Mouse (Mus musculus) gastrocnemius, adult 2 months (tissue): ENCODE measurements at regions not wholly inside any gene's neighbourhood (a gene's known extent, or its start where the extent isn't known, plus 50 kb on each side); places are given as distances from the start of the nearest gene placed in this dataset.

Experiments used
- DNase-seq: peaks from one replicate; pipeline ENCODE4 v3.0.0; 2022
- H3K27ac ChIP-seq: fragments of 200-600 bp; 2 replicates; pipeline ENCODE4 v1.8.1; 2022; ENCODE audit warnings: mild to moderate bottlenecking
- H3K4me3 ChIP-seq: fragments of 200-600 bp; 2 replicates; pipeline ENCODE4 v1.8.1; 2022; ENCODE audit warnings: mild to moderate bottlenecking, moderate library complexity
- CTCF ChIP-seq: fragments of 200-600 bp; IDR thresholded peaks from 2 replicates; pipeline ENCODE4 v1.8.1; 2022; ENCODE audit warnings: antibody characterized with exemption, mild to moderate bottlenecking, moderate library complexity
- intact Hi-C: fragments of 180-260 bp; cut with DNase I; formaldehyde crosslinking; loops from one replicate; pipeline ENCODE4 v1.15.1; 2025

GRCm38 (mm10) chr14:58637405-58638336, 505.0 kb downstream of the 1700129C05Rik start:
- Histone ChIP-seq H3K4me3 (no peak overlapping the region), H3K27ac (no peak overlapping the region)
- intact Hi-C loops = no loop called here
- DNase-seq = no peak
- no peak for TF ChIP-seq CTCF

- DNase-seq = no peak
- TF ChIP-seq CTCF = no peak
- Histone ChIP-seq H3K27ac (no peak overlapping the region), H3K4me3 (no peak overlapping the region)
- intact Hi-C loops = loop anchor here (2.0 kb wide), 1 partner anchor 18 kb away; no protein-coding TSS in a partner anchor
Observed at GRCm38 (mm10) chr14:58631221-58631620, 511.5 kb downstream of the 1700129C05Rik start.

DNA sequence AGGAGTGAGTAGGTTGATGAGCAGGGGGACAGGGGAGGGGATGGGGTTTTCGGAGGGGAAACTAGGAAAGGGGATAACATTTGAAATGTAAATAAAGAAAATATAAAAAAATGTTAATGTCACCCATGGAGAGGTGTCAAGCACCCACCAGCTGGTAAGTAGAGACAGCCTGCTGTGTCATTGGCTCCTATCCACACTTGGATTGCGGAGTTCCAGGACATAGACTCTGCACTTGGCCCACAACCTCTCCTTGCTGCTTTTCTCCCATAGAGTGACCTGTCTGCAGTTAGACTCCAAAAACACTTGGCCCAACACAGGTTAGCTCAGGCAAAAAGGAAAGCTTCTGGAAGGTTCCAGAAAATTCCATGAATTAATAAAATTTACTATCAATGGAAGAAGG, 514.4 kb downstream of the 1700129C05Rik start:
- Histone ChIP-seq H3K4me3 (no peak overlapping the region), H3K27ac (no peak overlapping the region)
- TF ChIP-seq CTCF = no peak
- no peak for DNase-seq
- intact Hi-C loops = no loop called here

DNA sequence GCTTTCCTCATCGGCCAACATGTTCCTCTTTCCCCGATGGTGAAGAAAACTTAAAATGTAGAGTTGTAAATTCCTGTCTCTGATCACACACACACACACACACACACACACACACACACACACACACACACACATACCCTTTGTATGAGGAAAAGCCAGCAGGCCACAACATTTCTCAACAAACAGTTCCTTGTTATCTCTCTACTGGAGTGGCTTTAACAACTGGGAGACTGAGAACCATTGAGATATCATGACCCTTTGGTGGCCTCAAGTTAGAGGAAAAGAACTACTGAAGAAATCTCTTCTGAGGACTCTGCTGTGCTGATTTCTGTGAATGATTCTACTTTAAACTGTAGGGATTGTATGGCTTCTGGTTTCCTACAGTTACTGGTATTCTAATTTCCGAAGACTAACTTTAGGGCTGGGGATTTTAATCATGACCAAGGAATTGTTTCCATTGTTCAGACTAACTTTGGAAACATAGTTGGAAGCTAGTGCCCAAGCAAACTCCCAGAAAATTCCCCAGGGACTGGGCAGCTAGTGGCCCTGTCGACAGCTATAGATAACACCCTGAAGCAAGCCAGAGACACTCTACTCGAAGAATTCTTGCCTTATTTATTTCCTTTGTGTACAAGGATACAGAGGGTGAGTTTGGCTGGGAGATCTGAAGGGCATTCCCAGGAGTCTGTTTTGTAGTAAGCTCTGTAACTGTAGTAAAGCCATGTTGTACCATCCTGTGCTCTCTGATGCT, 516.0 kb downstream of the 1700129C05Rik start:
- no peak for DNase-seq
- H3K4me3 ChIP-seq = no peak overlapping the region
- no peak for TF ChIP-seq CTCF
- intact Hi-C loops = no loop called here
- no peak overlapping the region for H3K27ac ChIP-seq

DNA sequence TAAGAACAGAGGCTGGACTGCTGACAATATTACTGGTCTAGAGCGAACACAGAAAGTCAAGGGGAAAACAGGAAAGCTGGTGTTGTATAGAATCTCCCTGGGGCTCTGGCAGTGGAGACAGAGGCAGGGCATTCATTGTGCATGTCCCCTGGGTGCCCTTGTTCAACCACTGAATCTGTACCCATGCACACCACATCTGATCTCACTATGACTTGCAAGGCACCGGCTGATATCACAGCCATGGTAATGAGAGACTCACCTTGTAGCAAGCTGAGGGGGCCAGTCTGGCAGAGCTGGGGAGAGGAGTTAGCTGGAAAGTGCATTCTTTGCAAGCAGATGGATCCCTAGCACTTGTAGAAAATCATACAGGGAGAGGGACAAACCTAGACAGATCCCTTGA, 522.5 kb downstream of the 1700129C05Rik start:
- intact Hi-C loops = no loop called here
- no peak for TF ChIP-seq CTCF

GRCm38 (mm10) chr14:58617656-58618055, 525.0 kb downstream of the 1700129C05Rik start:
- Histone ChIP-seq H3K4me3 (no peak overlapping the region), H3K27ac (no peak overlapping the region)
- DNase-seq = peak; percentile 40
- no peak for TF ChIP-seq CTCF
- intact Hi-C loops = no loop called here

More for the DNA sequence above, 522.5 kb downstream of the 1700129C05Rik start:
- no peak for DNase-seq
- H3K27ac ChIP-seq = no peak overlapping the region
- H3K4me3 ChIP-seq = no peak overlapping the region

GRCm38 (mm10) chr14:58608216-58608615, 534.5 kb downstream of the 1700129C05Rik start:
- intact Hi-C loops = loop anchor here (10.0 kb wide), 1 partner anchor 573 kb away; no protein-coding TSS in a partner anchor
- peak overlapping the region; percentile 76 for H3K27ac ChIP-seq
- DNase-seq = peak; percentile 74
- no peak overlapping the region for H3K4me3 ChIP-seq
- TF ChIP-seq CTCF = no peak

GRCm38 (mm10) chr14:58607734-58608133, 535.0 kb downstream of the 1700129C05Rik start:
- intact Hi-C loops = loop anchor here (10.0 kb wide), 1 partner anchor 573 kb away; no protein-coding TSS in a partner anchor
- no peak for TF ChIP-seq CTCF
- H3K4me3 ChIP-seq = no peak overlapping the region
- H3K27ac ChIP-seq = peak overlapping the region; percentile 76
- DNase-seq = peak; percentile 59

- DNase-seq = no peak
- intact Hi-C loops = loop anchor here (10.0 kb wide), 1 partner anchor 571 kb away; no protein-coding TSS in a partner anchor
- peak; percentile 36; the same call in 1 of the 2 replicates for TF ChIP-seq CTCF
- H3K4me3 ChIP-seq = no peak overlapping the region
- no peak overlapping the region for H3K27ac ChIP-seq
Observed at GRCm38 (mm10) chr14:58605529-58605928, 535.2 kb downstream of the Fgf9 start.

DNA sequence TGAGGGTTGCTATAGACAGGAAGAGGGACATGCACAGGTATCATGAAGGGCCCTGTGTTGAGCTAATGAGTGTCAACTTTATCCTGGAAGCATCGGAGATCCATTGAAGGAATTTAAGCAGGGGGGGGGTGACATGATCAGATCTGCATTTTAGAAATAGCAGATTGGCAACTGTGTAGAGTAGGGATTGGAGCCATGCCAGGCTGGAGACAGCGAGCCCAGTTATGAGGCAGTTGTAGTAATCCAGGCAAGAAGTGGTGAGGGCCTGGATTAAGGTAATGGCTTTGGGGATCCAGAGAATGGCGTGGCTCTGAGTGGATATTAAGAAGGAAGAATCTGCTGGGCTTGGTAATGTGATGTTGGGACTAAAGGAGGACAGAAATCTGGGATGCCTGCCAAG, 528.5 kb downstream of the Fgf9 start:
- no peak for DNase-seq
- intact Hi-C loops = loop anchor here (10.0 kb wide), 1 partner anchor 56 kb away; no protein-coding TSS in a partner anchor
- no peak for TF ChIP-seq CTCF

DNA sequence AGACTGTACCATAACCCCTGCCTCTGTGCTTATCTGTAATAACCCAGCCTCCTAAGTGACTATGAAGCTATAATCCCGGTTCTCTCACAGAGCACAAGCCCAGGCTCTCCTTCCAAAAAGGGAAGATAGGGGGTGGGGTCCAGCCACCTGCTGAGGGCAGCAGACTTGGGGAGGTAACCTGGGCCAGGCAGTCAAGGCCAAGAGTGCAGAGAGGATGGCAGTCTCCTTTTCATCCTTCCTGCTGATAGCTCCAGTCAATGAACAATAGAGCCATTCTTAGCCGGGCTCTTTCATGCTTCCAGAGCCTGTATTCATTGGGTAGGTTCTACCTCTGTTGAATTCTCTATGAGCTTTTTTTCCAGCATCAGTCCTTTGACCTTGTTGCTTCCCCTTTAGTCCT, 527.5 kb downstream of the Fgf9 start:
- intact Hi-C loops = loop anchor here (10.0 kb wide), 1 partner anchor 57 kb away; no protein-coding TSS in a partner anchor
- H3K4me3 ChIP-seq = no peak overlapping the region
- H3K27ac ChIP-seq = no peak overlapping the region
- no peak for DNase-seq
- TF ChIP-seq CTCF = no peak

More for the DNA sequence above, 528.5 kb downstream of the Fgf9 start:
- Histone ChIP-seq H3K4me3 (no peak overlapping the region), H3K27ac (no peak overlapping the region)

DNA sequence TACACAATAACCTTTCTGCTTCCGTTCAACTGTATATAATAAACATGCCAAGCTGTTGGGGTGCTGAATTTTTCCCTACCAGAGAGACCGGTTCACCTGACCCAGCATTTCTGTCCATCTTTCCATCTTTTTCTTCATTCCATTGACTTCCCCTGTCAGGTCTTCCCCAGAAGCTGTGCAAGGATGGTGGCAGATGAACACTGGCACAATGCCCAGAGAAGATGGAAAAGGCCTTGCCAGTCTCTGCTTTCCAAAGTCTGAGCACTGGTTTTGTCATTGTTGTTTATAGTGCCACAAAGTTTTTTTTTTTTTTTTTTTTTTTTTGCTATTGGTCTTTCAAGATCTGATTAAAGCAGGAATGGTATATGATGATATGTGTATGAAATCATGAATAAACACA, 526.6 kb downstream of the Fgf9 start:
- intact Hi-C loops = loop anchor here (10.0 kb wide), 1 partner anchor 58 kb away; no protein-coding TSS in a partner anchor
- Histone ChIP-seq H3K27ac (no peak overlapping the region), H3K4me3 (no peak overlapping the region)
- no peak for TF ChIP-seq CTCF
- no peak for DNase-seq

DNA sequence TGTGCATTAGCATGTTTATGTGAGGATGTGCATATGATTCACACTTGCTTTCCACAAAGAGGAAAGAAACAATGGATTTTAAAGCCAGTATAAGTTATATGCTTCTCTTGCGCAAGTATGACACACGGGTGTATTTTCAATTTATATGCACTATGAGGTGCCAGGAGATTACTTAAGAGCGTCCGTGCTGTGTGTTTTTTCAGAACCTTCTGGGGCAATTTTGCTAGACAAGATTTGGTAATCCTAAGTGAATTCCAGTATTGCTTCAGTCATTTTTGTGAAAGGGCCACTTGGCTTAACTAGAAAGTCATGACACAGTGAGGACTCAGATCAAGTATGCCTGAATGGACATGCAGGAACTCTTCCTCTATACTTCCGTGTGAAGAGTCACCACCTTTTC, 511.5 kb downstream of the Fgf9 start:
- intact Hi-C loops = no loop called here
- Histone ChIP-seq H3K4me3 (no peak overlapping the region), H3K27ac (no peak overlapping the region)
- TF ChIP-seq CTCF = no peak
- DNase-seq = no peak
